Mouse (Mus musculus): ENCODE measurements at regions not wholly inside any gene's neighbourhood (a gene's known extent, or its start where the extent isn't known, plus 50 kb on each side); places are given as distances from the start of the nearest gene placed in this dataset.
A peak's percentile ranks its signal among the peaks of the same experiment; 100 is the strongest.

DNA sequence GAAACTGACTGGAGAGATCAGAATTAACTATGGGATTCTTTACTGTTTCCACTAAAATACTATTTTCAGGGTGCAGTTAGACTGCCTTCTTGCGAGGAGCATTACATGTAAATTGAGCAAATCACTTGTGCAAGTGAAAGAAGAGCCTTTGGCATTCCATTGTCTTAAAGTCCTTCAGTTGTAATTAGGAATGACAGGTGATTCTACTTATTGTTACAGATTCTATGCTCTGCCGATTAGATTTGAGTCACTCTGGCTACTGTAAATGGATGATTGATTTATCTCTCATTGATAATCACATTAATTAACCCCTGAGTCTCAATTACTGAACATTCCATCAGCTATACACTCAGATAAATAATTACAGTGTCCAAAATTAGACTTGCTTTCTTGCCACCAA is 2784.9 kb upstream of the Gm12353 start:
- DNase-seq, result no peak

DNA sequence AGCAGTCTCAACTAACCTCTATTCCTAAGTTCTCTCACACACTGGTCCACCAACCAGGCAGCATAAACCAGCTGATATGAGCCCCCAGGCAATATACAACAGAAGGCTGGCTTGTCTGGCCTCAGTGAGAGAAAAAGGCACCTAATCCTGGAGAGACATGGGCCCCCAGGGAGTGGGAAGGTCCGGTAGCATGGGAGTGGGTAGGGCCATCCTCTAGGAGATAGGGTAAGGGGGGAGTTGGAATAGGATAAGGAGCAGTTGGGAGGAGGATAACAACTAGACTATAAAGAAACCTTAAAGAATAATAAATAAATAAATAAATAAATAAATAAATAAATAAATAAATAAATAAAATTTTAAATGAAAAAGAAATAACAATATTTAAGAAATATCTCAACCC is 2773.7 kb upstream of the Gm12353 start:
- no peak for DNase-seq

DNA sequence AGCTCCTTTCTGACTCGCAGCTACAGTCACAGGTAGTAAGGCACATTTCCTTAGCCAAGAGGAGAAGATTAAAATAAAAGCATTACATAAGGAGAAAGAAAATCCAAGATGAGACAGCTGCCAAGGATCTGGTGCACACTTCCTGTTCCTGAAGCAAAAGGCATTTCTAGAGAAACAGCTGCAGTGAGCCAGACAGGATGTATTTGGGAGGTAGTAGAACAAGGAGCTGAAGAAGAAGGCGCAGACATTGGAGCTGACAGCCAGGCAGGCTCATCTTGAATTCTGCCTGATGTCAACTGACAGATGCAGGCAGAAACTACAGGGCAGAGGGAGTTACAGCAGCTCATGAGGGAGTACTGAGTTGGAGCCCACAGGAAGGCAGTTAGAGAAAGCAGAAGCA is 2757.2 kb upstream of the Gm12353 start:
- DNase-seq, result peak; percentile 58

DNA sequence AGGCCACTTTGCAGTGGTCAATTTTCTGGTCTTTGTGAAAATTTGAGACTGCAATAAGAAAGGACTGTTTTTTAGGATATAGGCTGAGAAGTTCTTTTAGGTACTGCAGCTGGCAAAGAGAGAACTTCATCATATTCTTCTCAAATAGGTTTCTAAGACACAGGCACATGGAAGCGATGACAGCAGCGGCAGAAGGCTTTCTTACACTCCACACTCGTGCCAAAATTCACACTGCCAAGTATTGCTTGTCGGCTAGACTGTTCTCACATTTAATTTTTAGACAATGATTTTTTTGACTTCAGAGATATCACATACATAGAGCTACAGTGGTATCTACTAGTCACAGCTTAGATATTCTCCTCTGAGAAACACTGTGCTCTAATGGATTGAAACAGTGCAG is 2752.6 kb upstream of the Gm12353 start:
- DNase-seq, result peak; percentile 51
